Mouse (Mus musculus) liver, postnatal 0 days (tissue): ENCODE data around the gene Nmnat2. TPM values are rescaled to one million over a fixed set of nuclear protein-coding genes. Genes with fewer than 3 reads are reported as not detected.
A peak's percentile ranks its signal among the peaks of the same experiment; 100 is the strongest.

Experiments used
- ATAC-seq: fragments of 200-750 bp; cut with Nextera tagmentation; 2 replicates; pipeline ENCODE4 v1.8.0; 2017; ENCODE audit warnings: mild to moderate bottlenecking, moderate library complexity
- DNase-seq: peaks from one replicate; pipeline ENCODE4 v3.0.0-alpha.2; 2016
- H3K27ac ChIP-seq: fragments of 300-500 bp; sonication (generic); 2 replicates; pipeline ENCODE4 v1.5.1; 2014; ENCODE audit warnings: antibody characterized with exemption, moderate library complexity, mild to moderate bottlenecking, low read depth
- H3K27me3 ChIP-seq: fragments of 300-500 bp; sonication (generic); 2 replicates; pipeline ENCODE4 v1.6.1; 2014; ENCODE audit warnings: low read length, control low read depth, mixed read lengths; ENCODE audit not compliant: insufficient read depth
- H3K36me3 ChIP-seq: fragments of 300-500 bp; sonication (generic); replicated peaks from 2 replicates; pipeline ENCODE4 v1.6.1; 2014; ENCODE audit warnings: mild to moderate bottlenecking, control low read depth, low read length, moderate library complexity, mixed read lengths; ENCODE audit not compliant: insufficient read depth
- H3K4me1 ChIP-seq: fragments of 300-500 bp; sonication (generic); 2 replicates; pipeline ENCODE4 v1.6.1; 2014; ENCODE audit warnings: antibody characterized with exemption, mild to moderate bottlenecking, control low read depth; ENCODE audit not compliant: insufficient read depth
- H3K4me2 ChIP-seq: fragments of 300-500 bp; sonication (generic); 2 replicates; pipeline ENCODE4 v1.6.1; 2014; ENCODE audit warnings: low read depth, mild to moderate bottlenecking, low read length, moderate library complexity, mixed read lengths
- H3K4me3 ChIP-seq: fragments of 300-500 bp; sonication (generic); 2 replicates; pipeline ENCODE4 v1.5.1; 2014; ENCODE audit warnings: low read depth, low read length
- H3K9ac ChIP-seq: fragments of 300-500 bp; sonication (generic); replicated peaks from 2 replicates; pipeline ENCODE4 v1.6.1; 2014; ENCODE audit warnings: mild to moderate bottlenecking, moderate library complexity
- H3K9me3 ChIP-seq: fragments of 300-500 bp; sonication (generic); 2 replicates; pipeline ENCODE4 v1.6.1; 2016; ENCODE audit warnings: mild to moderate bottlenecking, control low read depth, low read length, mixed read lengths
- CTCF ChIP-seq: sonication (generic); IDR thresholded peaks from 2 replicates; pipeline ENCODE4 v1.5.1; 2016; ENCODE audit warnings: antibody characterized with exemption, low read depth
- EP300 ChIP-seq: IDR thresholded peaks from 2 replicates; pipeline ENCODE4 v1.6.1; 2016; ENCODE audit warnings: antibody characterized with exemption, low read depth, mild to moderate bottlenecking
- WGBS: fragments of 180-500 bp; shearing (Covaris S2); extraction: QIAGEN DNeasy Blood & Tissue Kit; methylation state at CpG from one replicate; pipeline ENCODE4 v1.1.7; 2014; ENCODE audit not compliant: insufficient replicate concordance; 5-methylcytosine and 5-hydroxymethylcytosine counted together
- polyA plus RNA-seq: library from polyadenylated mRNA; unstranded; fragments of >200 nt; fragmentation: Nextera tagmentation; extraction: Ambion mirVana; gene quantifications from 2 replicates; pipeline ENCODE4 v1.2.1, GENCODE M21; 2015

The Nmnat2 gene
- polyA plus RNA-seq, 1 experiment from 2014 or later, result 0.09 TPM

GRCm38 (mm10) chr1:152933962-152934361, 20.8 kb upstream of the Nmnat2 start:
- no peak overlapping the region for H3K9ac ChIP-seq
- no peak overlapping the region for H3K4me2 ChIP-seq
- no peaks in the 10 kb centered on the region for H3K36me3 ChIP-seq
- no peak for DNase-seq
- TF ChIP-seq CTCF (no peak), EP300 (no peak)
- H3K27ac ChIP-seq, result no peak overlapping the region
- no peak overlapping the region for H3K4me3 ChIP-seq
- ATAC-seq, result no peak
- no peaks in the 10 kb centered on the region for H3K27me3 ChIP-seq
- H3K9me3 ChIP-seq, result no peaks in the 10 kb centered on the region
- WGBS, result 36% methylated on average over 11 of the region's 11 CpGs
- H3K4me1 ChIP-seq, result no peaks in the 10 kb centered on the region

- no peak for ATAC-seq
- Histone ChIP-seq H3K4me3 (no peak overlapping the region), H3K9me3 (no peaks in the 10 kb centered on the region), H3K9ac (no peak overlapping the region), H3K27me3 (no peaks in the 10 kb centered on the region), H3K4me1 (no peaks in the 10 kb centered on the region), H3K4me2 (no peak overlapping the region), H3K27ac (no peak overlapping the region), H3K36me3 (no peaks in the 10 kb centered on the region)
- 76% methylated on average over 6 of the region's 6 CpGs for WGBS
- DNase-seq, result no peak
- no peak for TF ChIP-seq EP300
- TF ChIP-seq CTCF, result no peak
Observed at GRCm38 (mm10) chr1:152935476-152935875, 19.3 kb upstream of the Nmnat2 start.

DNA sequence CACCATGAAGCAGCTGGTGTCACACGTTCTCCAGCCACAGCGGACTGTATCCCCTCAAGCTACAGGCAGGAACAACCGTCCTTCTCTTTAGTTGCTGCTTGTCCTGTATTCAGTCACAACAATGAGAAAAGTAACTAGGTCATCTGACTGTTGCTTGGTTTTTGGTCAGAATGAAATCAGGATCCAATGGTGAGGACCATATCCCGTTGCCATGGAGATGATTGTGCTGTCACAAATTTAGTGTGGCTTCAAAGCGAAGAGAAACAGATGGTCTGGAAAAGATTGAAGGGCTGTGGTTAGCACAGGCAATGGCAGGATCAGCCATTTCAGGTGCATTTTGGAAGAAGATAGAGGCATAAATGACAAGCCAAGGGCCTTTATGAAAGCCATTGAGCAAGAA, 18.4 kb upstream of the Nmnat2 start:
- no peak for TF ChIP-seq CTCF
- no peak for TF ChIP-seq EP300
- DNase-seq, result no peak
- Histone ChIP-seq H3K27ac (no peak overlapping the region), H3K4me2 (no peak overlapping the region), H3K27me3 (no peaks in the 10 kb centered on the region), H3K9ac (no peak overlapping the region), H3K9me3 (no peaks in the 10 kb centered on the region), H3K36me3 (no peaks in the 10 kb centered on the region), H3K4me3 (no peak overlapping the region), H3K4me1 (no peaks in the 10 kb centered on the region)
- no peak for ATAC-seq
- WGBS, result 68% methylated on average over 5 of the region's 5 CpGs

- Histone ChIP-seq H3K27ac (no peak overlapping the region), H3K4me1 (no peaks in the 10 kb centered on the region), H3K27me3 (no peaks in the 10 kb centered on the region), H3K9ac (no peak overlapping the region), H3K36me3 (no peaks in the 10 kb centered on the region), H3K4me2 (no peak overlapping the region), H3K4me3 (no peak overlapping the region), H3K9me3 (no peaks in the 10 kb centered on the region)
- DNase-seq (no peak), ATAC-seq (no peak)
- WGBS, result 50% methylated on average over 4 of the region's 4 CpGs
- no peak for TF ChIP-seq EP300
- no peak for TF ChIP-seq CTCF
Observed at GRCm38 (mm10) chr1:152942977-152943376, 11.8 kb upstream of the Nmnat2 start.

DNA sequence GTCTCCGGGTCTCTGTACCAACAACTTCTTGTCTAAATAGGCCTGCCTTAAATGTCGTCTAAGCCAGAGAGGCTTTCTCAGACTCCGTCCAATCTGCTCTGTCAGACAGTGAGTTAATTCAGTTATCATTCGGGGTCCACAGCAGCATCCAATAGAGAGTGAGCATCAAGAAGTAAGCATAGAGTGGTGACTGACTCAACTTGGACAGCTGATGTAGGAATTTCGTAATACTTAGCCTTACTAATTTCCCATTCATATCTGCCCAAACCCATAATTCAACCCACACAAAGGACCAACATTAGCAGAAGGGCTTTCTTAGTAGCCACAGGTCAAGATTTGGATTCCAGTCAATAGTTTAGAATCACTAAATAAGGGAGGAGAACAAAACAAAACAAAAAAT, 626 bp upstream of the Nmnat2 start:
- Histone ChIP-seq H3K9me3 (no peaks in the 10 kb centered on the region), H3K36me3 (no peaks in the 10 kb centered on the region), H3K4me1 (peaks cover 4% of the 10 kb centered on the region; the same call in 1 of the 2 replicates), H3K9ac (no peak overlapping the region), H3K4me2 (no peak overlapping the region), H3K27me3 (peaks cover 37% of the 10 kb centered on the region), H3K27ac (no peak overlapping the region), H3K4me3 (no peak overlapping the region)
- WGBS, result 63% methylated on average over 5 of the region's 5 CpGs
- DNase-seq, result no peak
- TF ChIP-seq CTCF (no peak), EP300 (no peak)
- ATAC-seq, result no peak

DNA sequence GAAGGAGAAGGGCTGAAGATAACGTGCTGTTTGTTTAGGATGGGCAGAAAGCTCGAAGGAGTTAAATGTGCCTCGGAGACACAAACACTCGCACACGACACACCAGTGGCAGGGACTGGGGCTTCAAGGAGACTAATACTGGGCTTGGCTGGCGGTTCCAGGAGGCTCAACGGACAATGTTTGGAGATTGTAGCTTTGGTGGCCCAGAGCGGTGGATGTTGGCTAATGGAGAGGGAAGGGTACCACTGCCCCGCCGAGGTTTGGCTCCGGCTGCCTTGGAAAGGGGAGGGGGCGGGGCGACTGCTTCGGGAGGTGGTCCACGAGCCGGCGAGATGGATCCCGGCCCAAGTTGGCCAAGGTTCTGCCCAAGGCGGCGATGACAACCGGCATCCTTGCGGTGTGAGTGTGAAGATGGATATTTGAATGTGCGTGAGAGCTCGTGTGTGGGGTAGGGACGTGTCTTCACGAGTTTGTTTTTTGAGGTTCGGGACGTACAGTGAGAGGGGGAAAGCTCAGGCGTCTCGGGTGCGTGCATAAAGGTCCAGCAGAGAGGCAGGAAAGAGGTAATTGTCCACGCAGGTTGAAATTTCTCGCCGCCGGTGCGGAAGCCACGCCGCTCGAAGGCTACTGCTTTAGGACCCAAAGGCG, 895 bp downstream of the Nmnat2 start:
- Histone ChIP-seq H3K9ac (no peak overlapping the region), H3K4me1 (peaks cover 4% of the 10 kb centered on the region; the same call in 1 of the 2 replicates), H3K4me2 (no peak overlapping the region), H3K4me3 (no peak overlapping the region), H3K36me3 (no peaks in the 10 kb centered on the region), H3K27ac (no peak overlapping the region), H3K27me3 (peaks cover 37% of the 10 kb centered on the region), H3K9me3 (no peaks in the 10 kb centered on the region)
- 4% methylated on average over 40 of the region's 40 CpGs for WGBS
- ATAC-seq, result no peak
- no peak for DNase-seq
- TF ChIP-seq EP300 (no peak), CTCF (no peak)

GRCm38 (mm10) chr1:152956221-152956620, 1.4 kb downstream of the Nmnat2 start:
- H3K4me1 ChIP-seq, result peaks cover 4% of the 10 kb centered on the region; the same call in 1 of the 2 replicates
- no peak overlapping the region for H3K9ac ChIP-seq
- H3K4me2 ChIP-seq, result no peak overlapping the region
- no peaks in the 10 kb centered on the region for H3K9me3 ChIP-seq
- no peak overlapping the region for H3K4me3 ChIP-seq
- 11% methylated on average over 14 of the region's 14 CpGs for WGBS
- H3K27ac ChIP-seq, result no peak overlapping the region
- H3K36me3 ChIP-seq, result no peaks in the 10 kb centered on the region
- TF ChIP-seq CTCF (no peak), EP300 (no peak)
- 0 out of 2 replicates have a peak, but pooled peaks have one; percentile 40 for ATAC-seq
- H3K27me3 ChIP-seq, result peaks cover 37% of the 10 kb centered on the region
- DNase-seq, result peak; percentile 70
